Mouse (Mus musculus): ENCODE measurements around the gene Cln6. TPM values are rescaled to one million over a fixed set of nuclear protein-coding genes. Genes with fewer than 3 reads are reported as not detected.
A peak's percentile ranks its signal among the peaks of the same experiment; 100 is the strongest.

Gene Cln6
- polyA plus RNA-seq, 1 experiment from 2014 or later = 12.6 TPM

DNA sequence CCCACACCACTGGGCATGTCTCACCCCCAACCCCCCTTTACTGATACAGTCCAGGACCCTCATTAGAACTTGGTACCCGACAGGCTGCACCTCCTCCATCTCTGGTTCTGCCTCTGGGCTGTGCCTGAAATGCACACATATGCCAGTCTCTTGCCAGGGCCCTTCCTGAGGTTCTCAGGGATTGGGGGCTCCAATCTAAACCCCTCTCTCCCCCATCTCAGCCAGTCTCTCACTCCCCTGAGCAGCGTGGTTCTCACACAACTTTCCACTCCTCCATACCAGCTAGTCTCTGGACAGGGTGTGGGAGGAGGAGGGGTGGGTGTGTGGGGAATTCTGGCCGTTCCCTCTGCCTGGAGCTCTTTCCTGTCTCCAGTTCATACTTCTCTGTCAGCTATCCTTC lies 974 bp upstream of the Cln6 start:
- DNase-seq (ENCODE audit: low spot score) = no peak
- Histone ChIP-seq H3K36me3 (no peaks in the 10 kb centered on the region), H3K27me3 (ENCODE audit: insufficient read depth, poor library complexity, severe bottlenecking) (0 out of 2 replicates have a peak, but pooled peaks cover 3% of the 10 kb centered on the region), H3K9me3 (no peaks in the 10 kb centered on the region), H3K27ac (peak overlapping the region; percentile 93), H3K4me1 (replicated peaks) (peaks cover 43% of the 10 kb centered on the region), H3K4me3 (peak overlapping the region; percentile 64; the same call in 1 of the 2 replicates)
- WGBS = 58% methylated on average over 3 of the region's 3 CpGs

GRCm38 (mm10) chr9:62838146-62838505 lies 459 bp upstream of the Cln6 start:
- peak overlapping the region; percentile 93 for H3K27ac ChIP-seq
- no peak for DNase-seq (ENCODE audit: low spot score)
- WGBS = 20% methylated on average over 8 of the region's 8 CpGs

GRCm38 (mm10) chr9:62839172-62839770 lies 686 bp downstream of the Cln6 start:
- WGBS = 17% methylated on average over 14 of the region's 14 CpGs
- no peak for DNase-seq (ENCODE audit: low spot score)
- Histone ChIP-seq H3K27me3 (ENCODE audit: insufficient read depth, poor library complexity, severe bottlenecking) (0 out of 2 replicates have a peak, but pooled peaks cover 3% of the 10 kb centered on the region), H3K4me3 (peak overlapping the region; percentile 64), H3K4me1 (replicated peaks) (peaks cover 43% of the 10 kb centered on the region), H3K27ac (peak overlapping the region; percentile 93), H3K36me3 (no peaks in the 10 kb centered on the region), H3K9me3 (no peaks in the 10 kb centered on the region)

More at GRCm38 (mm10) chr9:62838146-62838505, 459 bp upstream of the Cln6 start:
- Histone ChIP-seq H3K4me1 (replicated peaks) (peaks cover 43% of the 10 kb centered on the region), H3K9me3 (no peaks in the 10 kb centered on the region), H3K36me3 (no peaks in the 10 kb centered on the region), H3K4me3 (peak overlapping the region; percentile 64), H3K27me3 (ENCODE audit: insufficient read depth, poor library complexity, severe bottlenecking) (0 out of 2 replicates have a peak, but pooled peaks cover 3% of the 10 kb centered on the region)

DNA sequence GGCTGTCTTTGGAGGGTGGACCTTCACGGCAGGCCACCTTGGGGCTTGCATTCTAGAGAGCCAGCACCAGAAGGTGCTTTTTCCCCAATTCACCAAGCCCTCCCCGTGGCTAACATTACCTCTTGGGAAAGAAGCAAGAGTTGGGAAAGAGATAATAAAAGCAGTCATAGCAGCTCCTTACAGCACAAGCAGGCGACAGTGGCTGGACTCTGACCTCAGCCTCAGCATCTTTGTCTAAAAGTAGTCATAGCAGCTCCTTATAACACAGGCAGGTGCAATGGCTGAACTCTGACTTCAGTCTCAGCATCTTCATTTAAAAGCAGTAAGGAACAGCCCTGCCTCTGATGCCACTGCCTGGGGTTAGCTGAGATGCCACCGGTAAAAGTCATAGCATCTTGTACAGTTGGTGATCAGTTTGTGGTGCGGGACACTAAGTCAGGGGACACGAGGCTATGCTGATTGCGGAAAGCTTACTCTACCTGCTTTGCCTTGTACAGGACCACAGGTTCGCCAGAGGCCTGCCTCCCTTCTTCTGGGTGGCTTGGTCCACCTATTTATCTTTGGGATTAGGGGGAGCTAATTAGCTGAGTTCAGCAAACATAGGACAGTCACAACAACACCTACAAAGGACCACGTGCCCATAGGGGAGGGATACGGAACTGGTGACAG lies 4.9 kb downstream of the Cln6 start:
- 80% methylated on average over 10 of the region's 10 CpGs for WGBS
- DNase-seq (ENCODE audit: low spot score) = no peak
- Histone ChIP-seq H3K4me1 (replicated peaks) (peaks cover 35% of the 10 kb centered on the region), H3K36me3 (no peaks in the 10 kb centered on the region), H3K27me3 (ENCODE audit: insufficient read depth, poor library complexity, severe bottlenecking) (0 out of 2 replicates have a peak, but pooled peaks cover 3% of the 10 kb centered on the region), H3K4me3 (no peak overlapping the region), H3K9me3 (no peaks in the 10 kb centered on the region), H3K27ac (no peak overlapping the region)

- no peaks in the 10 kb centered on the region for H3K9me3 ChIP-seq
- H3K27me3 ChIP-seq (ENCODE audit: insufficient read depth, poor library complexity, severe bottlenecking) = 0 out of 2 replicates have a peak, but pooled peaks cover 3% of the 10 kb centered on the region
- peaks cover 27% of the 10 kb centered on the region for H3K4me1 ChIP-seq (replicated peaks)
- H3K27ac ChIP-seq = no peak overlapping the region
- no peak overlapping the region for H3K4me3 ChIP-seq
- 93% methylated on average over 5 of the region's 5 CpGs for WGBS
- no peak for DNase-seq (ENCODE audit: low spot score)
- no peaks in the 10 kb centered on the region for H3K36me3 ChIP-seq
These were observed 5.9 kb downstream of the Cln6 start for GRCm38 (mm10) chr9:62844461-62844860.

- Histone ChIP-seq H3K36me3 (0 out of 2 replicates have a peak, but pooled peaks cover 5% of the 10 kb centered on the region), H3K27me3 (ENCODE audit: insufficient read depth, poor library complexity, severe bottlenecking) (no peaks in the 10 kb centered on the region), H3K4me1 (replicated peaks) (peaks cover 27% of the 10 kb centered on the region), H3K27ac (peak overlapping the region; percentile 25; the same call in 1 of the 2 replicates), H3K4me3 (no peak overlapping the region), H3K9me3 (no peaks in the 10 kb centered on the region)
- DNase-seq (ENCODE audit: low spot score) = peak; percentile 88
- 6% methylated on average over 3 of the region's 3 CpGs for WGBS
These were observed 9.1 kb downstream of the Cln6 start for GRCm38 (mm10) chr9:62847694-62848093.

GRCm38 (mm10) chr9:62848641-62849040 lies 10.1 kb downstream of the Cln6 start:
- no peak overlapping the region for H3K27ac ChIP-seq
- H3K4me3 ChIP-seq = no peak overlapping the region
- no peaks in the 10 kb centered on the region for H3K27me3 ChIP-seq (ENCODE audit: insufficient read depth, poor library complexity, severe bottlenecking)
- H3K9me3 ChIP-seq = no peaks in the 10 kb centered on the region
- 0 out of 2 replicates have a peak, but pooled peaks cover 5% of the 10 kb centered on the region for H3K36me3 ChIP-seq
- WGBS = 79% methylated on average over 3 of the region's 3 CpGs
- peaks cover 27% of the 10 kb centered on the region for H3K4me1 ChIP-seq (replicated peaks)
- DNase-seq (ENCODE audit: low spot score) = no peak

GRCm38 (mm10) chr9:62851571-62851970 lies 13.0 kb downstream of the Cln6 start:
- Histone ChIP-seq H3K27me3 (ENCODE audit: insufficient read depth, poor library complexity, severe bottlenecking) (no peaks in the 10 kb centered on the region), H3K27ac (0 out of 2 replicates have a peak overlapping the region, but pooled peaks have one; percentile 51), H3K4me1 (replicated peaks) (peaks cover 31% of the 10 kb centered on the region), H3K9me3 (no peaks in the 10 kb centered on the region), H3K36me3 (0 out of 2 replicates have a peak, but pooled peaks cover 5% of the 10 kb centered on the region), H3K4me3 (no peak overlapping the region)
- DNase-seq (ENCODE audit: low spot score) = no peak
- WGBS = 59% methylated on average over 2 of the region's 2 CpGs

DNA sequence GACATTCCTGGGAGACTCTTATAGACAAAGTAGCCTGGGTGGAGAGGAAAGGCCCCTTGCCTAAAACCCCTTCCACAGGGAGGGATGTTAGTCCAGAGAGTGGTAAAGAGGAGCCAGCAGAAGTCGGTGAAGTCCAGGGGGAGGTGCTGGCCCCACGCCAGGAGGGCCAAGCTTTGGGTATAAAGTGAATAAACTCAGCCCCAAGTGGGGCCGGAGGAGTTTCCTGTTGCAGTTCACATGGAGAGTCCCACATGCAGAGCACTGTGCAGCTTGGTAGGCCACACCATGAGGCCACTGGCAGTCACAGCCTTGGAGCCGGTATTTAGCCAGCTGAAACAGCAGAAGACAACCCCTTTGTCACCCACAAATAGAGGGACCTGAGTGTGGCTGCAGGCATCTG lies 15.9 kb downstream of the Cln6 start:
- 62% methylated on average over 4 of the region's 4 CpGs for WGBS
- 0 out of 2 replicates have a peak, but pooled peaks cover 5% of the 10 kb centered on the region for H3K36me3 ChIP-seq
- H3K4me1 ChIP-seq (replicated peaks) = peaks cover 46% of the 10 kb centered on the region
- H3K9me3 ChIP-seq = no peaks in the 10 kb centered on the region
- no peaks in the 10 kb centered on the region for H3K27me3 ChIP-seq (ENCODE audit: insufficient read depth, poor library complexity, severe bottlenecking)
- H3K27ac ChIP-seq = no peak overlapping the region
- DNase-seq (ENCODE audit: low spot score) = no peak
- H3K4me3 ChIP-seq = no peak overlapping the region

DNA sequence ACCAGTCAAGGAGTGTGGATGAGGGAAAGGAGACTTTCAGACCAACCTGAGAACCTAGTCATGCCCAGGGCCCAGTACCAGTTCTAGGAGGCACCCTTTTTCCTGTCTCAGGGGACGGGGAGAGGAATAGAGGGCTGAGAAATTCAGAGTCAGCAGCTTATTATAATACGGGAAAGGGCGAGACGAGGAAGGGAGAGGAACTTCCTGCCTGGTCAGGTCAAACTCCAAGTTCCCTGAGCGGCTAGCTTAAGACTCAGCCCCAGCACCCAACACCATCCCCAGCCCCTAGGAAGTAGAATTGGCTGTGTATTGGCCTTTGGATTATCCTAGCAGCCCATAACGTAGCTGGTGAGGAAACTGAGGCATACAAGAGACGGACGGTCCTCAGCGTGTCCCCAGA lies 18.6 kb downstream of the Cln6 start:
- 85% methylated on average over 9 of the region's 9 CpGs for WGBS
- H3K4me3 ChIP-seq = no peak overlapping the region
- peaks cover 33% of the 10 kb centered on the region for H3K4me1 ChIP-seq (replicated peaks)
- no peak overlapping the region for H3K27ac ChIP-seq
- DNase-seq (ENCODE audit: low spot score) = no peak
- H3K9me3 ChIP-seq = no peaks in the 10 kb centered on the region
- H3K27me3 ChIP-seq (ENCODE audit: insufficient read depth, poor library complexity, severe bottlenecking) = no peaks in the 10 kb centered on the region
- no peaks in the 10 kb centered on the region for H3K36me3 ChIP-seq

- DNase-seq (ENCODE audit: low spot score) = no peak
- H3K27ac ChIP-seq = peak within 1 kb of the TSS; percentile 19
- H3K4me3 ChIP-seq = no peak within 1 kb of the TSS
- H3K9me3 ChIP-seq = no peaks in the 10 kb centered on the region
- no peaks in the 10 kb centered on the region for H3K27me3 ChIP-seq (ENCODE audit: insufficient read depth, poor library complexity, severe bottlenecking)
- no peaks in the 10 kb centered on the region for H3K36me3 ChIP-seq
- peaks cover 32% of the 10 kb centered on the region for H3K4me1 ChIP-seq (replicated peaks)
- WGBS = 67% methylated on average over 20 of the region's 20 CpGs
These were observed 19.2 kb downstream of the Cln6 start, which contains the start of gene Calml4 for GRCm38 (mm10) chr9:62857719-62858261. Gene Calml4, plus strand, starts transcription at chr9:62858080.

DNA sequence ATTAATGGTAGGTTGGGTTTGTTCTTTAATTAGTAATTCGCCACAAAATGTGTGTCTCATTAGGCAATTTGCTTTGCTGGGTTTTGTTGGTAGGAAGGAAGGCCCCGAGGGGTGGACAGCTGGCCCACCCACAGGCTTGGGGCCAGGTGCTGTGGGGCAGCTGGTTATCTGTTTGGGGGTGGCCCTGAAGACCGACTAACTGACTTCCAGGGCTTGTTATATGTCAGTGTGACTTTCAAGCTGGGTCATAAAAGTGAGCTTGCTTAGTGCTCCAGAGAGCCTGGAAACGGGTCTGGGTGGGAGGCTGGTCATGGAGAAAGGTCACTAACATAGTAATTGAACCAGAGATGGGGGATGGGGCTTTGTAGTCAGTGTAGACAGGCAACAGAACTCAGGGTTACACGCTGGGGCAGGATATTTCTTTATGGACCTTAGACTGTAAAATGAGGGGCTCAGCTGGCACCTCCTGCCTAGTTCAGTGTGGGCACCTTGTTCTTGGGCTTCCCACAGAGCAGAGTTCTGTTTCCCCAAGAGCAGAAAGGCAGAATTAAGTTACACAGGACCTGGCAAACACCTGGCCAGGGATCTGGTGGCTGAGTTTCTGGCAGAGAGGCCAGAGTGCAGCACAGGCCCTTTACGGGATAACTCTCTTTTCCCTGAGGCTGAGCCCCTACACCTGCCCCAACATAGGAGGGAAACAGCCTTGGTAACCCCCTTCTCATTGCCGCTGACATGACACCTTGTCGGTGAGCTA lies 19.9 kb downstream of the Cln6 start:
- H3K27ac ChIP-seq = peak overlapping the region; percentile 19
- no peaks in the 10 kb centered on the region for H3K9me3 ChIP-seq
- H3K4me1 ChIP-seq (replicated peaks) = peaks cover 32% of the 10 kb centered on the region
- no peak overlapping the region for H3K4me3 ChIP-seq
- no peak for DNase-seq (ENCODE audit: low spot score)
- H3K36me3 ChIP-seq = no peaks in the 10 kb centered on the region
- WGBS = 65% methylated on average over 8 of the region's 8 CpGs
- H3K27me3 ChIP-seq (ENCODE audit: insufficient read depth, poor library complexity, severe bottlenecking) = no peaks in the 10 kb centered on the region

Data from hindbrain, embryonic 10.5 days (tissue).